Mouse (Mus musculus): ENCODE results near the gene Tspan11.

The Tspan11 gene

DNA sequence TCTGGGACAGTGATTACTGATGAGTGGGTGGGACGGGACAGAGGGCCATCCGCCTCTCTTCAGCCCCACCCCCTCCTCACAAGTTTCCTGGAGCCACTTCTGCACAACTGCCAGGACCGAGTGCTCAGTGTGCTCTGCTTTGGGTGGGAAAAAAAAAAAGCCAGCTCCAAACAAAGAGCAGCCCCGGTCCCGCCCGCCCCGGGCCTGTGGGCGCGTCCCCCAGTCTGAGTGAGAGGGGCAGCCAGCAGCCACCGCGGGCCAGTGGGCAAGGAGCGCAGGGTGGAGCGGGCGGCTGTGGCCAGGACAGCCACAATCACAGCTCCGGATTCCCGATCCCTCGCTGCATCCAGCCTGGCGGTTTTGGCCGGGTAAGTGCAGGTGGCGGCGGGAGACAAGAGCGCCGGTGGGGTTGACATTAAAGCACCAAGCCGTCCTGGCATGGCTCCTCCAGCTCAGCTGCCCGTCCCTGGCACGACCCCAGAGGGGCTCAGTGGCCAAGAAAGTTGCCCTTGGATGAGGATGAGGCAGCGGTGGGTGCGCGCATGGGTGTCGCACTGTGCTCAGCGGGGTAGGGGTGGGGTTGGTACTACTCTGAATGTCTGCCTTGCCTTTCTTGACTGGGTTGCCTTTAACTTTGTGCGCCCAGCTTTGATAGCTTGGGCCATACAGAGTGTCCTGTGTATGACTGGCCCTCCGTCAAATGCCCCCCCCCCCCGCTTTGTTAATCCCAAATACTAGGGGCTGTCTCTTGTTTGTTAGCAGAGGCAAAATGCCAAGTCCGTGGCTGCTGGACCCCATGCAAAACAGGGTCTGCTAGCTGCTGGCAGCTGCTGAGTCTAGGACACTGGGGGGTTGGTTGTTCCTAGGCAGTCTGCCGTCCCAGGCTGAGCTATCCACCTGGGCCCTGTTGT is at the start of gene Tspan11:
Tspan11 (plus strand) TSS at position 79 of the 911 bp plus-strand sequence.
- no peak for DNase-seq

DNA sequence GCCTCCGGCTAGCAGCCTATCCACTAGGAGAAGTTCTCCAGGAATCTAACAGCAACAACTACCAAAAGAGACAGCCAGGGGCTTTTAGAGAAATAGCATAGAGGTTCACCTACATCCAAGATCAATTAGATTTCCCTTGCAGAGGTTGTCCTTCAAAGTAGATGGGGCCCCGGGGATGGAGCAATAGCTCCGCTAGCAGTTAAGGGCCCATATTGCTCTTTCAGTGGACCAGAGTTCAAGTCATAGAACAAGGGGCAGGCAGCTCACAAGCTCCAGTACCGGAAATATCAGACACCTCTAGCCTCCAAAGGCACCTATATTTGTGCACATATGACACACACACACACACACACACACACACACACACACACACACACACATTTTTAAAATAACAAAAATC is 49.5 kb upstream of the Tspan11 start:
- DNase-seq: no peak

DNA sequence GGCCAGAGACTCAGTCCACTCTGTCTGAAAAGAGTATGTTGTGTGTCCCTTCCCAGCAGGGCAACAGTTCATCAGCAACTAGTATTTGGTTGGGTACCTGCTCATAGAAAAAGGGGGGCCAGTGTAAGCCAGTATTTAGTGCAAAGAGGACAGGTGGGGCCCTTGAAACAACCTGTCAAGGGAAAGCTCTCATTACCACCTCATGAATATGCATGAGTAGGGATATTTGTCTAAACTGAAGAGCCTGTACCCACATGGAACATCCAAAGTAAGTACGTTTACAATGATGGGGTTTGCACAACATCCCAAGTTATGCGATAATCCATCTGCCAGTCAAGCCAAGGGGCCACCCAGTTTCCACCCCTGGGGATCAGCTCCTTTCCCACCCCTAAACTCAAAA is 47.9 kb upstream of the Tspan11 start:
- no peak for DNase-seq

DNA sequence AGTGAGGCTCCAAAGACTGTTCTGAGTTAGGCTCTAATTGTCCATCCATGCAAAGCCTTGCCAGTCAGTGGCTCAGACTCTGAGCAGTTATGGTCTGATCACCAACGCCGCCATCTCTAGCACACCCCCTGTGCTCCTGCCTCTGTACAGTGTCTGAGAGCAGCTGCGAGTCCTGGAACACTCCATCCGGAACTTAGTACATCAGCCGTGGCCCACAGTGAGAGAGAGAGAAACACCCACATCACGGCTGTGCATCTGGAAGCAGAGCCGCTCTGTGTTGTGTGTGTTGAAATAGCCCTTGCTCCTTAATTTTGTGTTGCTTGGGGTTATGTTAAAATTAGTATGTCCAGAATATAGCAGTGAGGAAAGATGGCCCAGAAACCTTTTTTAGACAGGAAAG is 47.2 kb upstream of the Tspan11 start:
- no peak for DNase-seq

DNA sequence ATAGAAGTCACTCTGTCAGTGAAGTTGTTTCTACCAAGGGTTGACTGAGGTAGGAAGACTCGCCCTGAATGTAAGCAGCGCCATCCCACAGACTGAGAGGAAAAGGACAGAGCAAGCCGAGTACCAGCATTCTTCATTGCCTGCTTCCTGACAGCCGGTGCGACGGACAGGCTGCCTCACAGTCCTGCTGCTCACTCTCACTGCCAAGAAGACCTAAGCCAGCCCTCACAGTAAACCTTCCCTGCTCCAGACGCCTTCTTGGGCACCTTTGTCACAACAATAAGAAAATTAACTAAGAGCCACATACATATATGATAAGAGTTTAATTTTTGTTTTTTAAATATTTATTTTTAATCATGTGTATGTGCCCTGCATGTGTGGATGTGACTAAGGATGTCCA is 46.1 kb upstream of the Tspan11 start:
- no peak for DNase-seq

DNA sequence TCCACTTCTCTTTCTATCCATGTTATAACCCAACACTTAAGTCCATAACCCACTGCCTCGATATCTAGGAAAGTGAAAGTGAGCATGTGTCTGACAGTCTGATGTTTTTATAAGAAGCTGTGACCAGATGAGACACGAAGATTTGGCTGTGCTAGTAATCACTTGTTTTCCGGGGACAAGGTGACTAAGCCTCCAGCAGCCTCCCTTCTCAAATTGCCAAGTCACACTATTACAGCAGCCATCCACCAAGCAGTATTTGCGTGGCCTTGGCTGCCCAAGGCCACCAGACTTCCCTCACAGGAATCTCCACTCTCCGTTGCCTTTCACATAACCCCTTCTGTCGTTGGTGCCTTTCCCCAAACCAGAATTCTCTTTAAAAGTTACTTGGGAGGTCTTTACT is 40.9 kb upstream of the Tspan11 start:
- DNase-seq: no peak

DNA sequence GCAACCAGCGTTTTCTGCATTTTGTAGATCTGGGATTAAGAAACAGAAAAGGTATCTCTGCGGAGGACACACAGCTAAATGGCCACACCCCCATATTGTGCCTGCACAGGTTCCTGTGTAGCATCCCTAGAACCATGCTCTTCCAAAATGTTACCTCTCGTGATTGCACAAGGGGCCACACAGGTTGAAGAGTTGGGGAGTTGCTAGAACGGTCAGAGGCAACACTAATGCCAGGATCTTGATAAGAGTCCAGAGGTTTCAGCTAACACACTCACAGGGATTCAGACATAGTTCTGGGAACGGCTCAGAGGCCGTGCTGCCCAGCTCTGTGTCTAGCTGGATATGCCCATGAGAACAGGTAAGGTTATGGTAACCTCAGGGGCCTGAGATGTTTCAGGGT is 37.9 kb upstream of the Tspan11 start:
- DNase-seq: no peak

DNA sequence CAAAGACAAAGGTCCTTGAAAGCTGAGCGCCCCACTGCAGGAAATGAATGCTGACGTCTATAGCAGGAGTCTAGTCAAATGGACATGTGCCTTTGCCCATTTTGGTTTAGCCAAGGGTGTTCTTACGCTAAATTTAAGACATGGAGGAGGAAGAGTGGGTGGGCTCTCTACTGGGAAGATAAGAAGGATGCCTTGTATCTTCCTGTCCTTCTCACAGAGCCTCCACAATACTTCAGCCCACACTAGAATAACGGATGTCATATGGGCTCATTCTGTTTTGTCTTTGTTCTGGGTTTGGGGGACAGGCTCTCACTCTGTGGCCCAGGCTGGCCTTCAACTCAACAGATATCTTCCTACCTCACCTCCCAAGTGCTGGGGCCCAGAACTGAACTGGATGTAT is 35.8 kb upstream of the Tspan11 start:
- no peak for DNase-seq

DNA sequence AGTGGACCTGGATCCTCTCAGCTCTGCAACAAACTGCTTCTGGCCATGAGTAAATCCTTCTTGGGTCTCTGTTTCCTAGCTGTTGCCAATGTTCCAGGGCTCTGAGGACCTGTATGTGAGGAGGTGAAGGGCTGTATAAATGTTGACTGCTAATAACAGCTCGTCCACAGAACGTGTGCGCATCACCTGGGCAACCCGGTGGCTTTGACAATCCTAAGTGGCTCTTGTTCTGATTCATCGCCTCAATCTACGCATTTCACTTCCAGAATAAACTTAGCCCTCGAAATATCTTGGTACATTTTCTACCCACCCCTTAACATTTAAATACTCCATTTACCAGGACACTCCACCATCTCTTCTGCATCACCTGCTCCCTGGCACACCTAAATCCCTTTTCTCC is 34.1 kb upstream of the Tspan11 start:
- no peak for DNase-seq

DNA sequence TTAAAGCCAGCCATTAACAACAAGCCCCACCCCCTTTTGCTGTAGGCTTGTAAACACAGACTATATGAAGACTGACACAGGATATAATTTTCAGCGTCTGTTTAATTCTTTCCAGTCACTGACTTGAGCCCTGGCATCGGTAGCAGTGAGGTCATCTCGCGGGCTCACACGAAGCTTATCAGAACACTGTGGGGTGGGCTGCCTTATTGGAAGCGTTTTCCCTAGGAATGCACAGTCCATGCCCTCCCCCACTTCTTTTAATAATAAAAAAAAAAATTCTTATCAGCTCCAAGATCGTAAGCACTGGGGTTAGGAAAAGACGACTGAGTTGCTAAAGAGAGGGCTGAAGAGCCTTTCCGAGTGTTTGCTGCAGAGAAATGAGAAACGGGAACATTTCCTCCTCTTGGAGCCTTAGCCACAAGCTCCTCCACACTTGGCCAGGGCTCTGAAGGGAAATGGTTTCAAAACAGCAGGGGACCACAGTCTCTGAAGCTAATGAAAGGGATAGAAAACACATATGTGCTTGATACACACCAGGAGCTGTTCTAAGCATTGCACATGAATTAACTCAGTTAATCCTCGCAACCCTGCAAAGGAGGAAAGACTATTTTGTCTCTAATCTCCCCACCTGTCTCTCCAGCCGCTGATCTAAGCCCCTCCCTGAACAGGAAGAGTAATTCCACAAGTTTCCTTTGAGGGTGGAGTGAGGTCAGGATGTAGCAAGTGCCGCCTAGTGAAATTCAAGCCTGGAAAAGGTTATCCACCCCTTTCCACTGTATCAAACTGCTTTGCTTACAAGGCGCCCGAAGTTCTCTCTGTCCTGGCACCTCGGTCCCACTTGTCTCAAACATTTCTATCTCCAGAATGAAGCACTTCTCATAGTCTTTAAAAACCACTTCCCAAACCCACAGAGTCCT is 33.4 kb upstream of the Tspan11 start:
- DNase-seq: peak; percentile 9

DNA sequence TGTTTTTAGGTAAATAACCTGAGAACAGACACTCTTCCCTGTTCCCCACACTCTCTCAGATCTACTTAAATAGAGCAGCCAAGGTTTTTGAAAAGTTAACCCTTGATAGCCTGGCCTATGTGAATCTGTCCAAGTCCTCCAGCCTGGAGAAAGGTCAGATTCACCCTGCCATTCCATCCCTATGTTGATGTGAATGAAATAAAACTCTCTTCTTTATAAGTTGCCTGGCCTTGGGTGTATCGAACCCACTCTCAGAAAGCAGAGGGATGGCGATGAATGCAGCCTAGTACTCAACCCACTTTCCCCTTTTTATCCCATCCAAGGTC is 32.7 kb upstream of the Tspan11 start:
- DNase-seq: no peak

DNA sequence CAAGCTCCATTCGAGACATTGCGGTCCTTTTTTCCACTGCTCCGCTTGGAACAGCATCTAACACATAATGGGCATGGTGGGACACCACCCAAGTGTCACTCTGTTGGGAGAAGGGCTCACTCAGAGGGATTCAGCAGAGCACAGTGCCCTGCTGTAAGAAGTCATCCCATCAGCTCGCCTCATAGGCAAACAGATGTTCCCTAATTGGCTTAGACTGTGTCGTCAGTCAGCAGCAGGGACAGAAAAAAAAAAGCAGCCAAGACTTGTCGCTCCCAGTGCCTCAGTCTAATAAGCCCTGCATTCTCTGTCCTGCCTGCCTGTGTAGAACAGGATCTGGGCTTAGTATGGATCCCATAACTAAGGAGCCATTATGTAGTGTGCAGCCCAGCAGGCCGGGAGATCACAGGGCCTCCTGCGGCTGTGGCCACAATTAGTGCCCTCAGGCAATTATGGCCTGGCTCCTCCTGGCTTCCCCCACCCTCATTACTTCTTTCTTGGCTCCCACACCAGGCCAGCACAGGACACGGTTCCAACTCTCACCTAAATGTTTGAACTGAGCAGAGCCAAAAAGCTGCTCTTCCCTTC is 31.6 kb upstream of the Tspan11 start:
- DNase-seq: no peak

DNA sequence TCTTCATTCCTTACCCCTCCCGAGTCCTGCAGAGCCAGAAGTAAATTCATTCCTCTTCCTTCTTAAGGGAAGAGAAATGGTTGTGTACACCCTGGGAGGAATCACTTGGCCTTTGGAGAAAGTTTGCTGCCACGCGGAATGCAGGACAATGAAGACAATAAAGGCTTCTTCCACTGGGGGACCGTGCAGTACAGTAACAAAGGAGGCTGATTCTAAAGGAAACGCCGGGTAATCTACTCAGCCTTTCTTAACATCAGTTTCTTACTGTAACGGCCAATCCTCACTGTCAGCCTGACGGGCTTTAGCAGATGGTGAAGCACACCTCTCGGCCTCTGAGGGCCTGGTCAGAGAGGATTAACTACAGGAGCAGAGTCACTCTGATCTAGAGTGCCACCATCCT is 25.4 kb upstream of the Tspan11 start:
- DNase-seq: no peak

DNA sequence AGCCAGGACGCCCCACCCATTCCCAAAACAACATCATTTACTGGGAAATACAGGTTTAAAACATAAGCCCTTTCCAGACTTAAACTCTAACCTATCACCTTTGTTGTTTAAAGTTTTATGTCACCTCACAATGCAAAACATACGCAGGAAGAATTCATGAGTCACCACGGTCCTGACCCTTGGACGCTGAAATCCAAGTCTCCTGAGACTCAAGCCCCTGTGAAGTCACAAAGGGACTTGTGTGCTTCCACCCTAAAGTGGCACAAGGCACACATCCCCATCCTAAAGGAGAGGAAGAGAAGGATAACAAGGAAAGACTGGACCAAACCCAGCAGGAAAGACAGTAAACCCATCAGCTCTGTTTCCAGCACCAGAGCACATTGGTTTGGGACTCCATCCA is 22.0 kb upstream of the Tspan11 start:
- DNase-seq: no peak

DNA sequence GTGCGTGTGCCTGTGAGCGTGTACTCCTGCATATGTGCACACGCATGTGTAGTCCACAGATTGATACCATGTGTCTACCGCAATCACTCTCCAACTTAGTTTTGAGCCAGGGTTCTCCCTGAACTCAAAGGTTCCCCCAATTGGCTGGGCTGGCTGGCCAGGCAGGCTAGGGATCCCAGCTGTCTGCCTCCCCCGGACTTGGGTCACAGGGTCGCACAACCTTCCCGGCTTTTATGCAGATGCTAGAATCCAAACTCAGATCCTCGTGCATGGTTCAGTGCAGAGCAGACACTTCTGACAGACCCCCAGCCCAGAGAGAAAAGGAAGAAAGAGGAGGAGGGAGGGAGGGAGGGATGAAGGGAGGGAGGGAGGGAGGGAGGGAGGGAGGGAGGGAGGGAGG is 18.8 kb upstream of the Tspan11 start:
- no peak for DNase-seq

DNA sequence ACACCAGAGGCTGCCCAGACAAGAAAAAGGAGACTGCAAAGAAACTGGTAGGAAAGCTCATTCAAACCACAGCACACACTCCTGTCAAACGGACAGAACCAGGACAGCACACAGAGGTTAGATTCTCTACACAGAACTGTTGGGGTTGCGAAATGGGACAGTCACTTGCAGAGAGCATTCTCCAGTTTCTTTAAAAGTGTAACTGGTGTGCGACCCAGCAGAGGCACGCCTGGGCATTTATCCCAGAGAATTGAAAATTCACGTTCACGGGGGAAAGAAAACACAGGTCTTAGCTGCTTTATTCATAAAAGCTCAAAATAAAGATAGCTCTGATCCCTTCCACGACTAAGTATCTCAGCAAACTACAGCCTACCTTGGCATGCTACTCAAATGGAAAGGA is 18.3 kb upstream of the Tspan11 start:
- no peak for DNase-seq

DNA sequence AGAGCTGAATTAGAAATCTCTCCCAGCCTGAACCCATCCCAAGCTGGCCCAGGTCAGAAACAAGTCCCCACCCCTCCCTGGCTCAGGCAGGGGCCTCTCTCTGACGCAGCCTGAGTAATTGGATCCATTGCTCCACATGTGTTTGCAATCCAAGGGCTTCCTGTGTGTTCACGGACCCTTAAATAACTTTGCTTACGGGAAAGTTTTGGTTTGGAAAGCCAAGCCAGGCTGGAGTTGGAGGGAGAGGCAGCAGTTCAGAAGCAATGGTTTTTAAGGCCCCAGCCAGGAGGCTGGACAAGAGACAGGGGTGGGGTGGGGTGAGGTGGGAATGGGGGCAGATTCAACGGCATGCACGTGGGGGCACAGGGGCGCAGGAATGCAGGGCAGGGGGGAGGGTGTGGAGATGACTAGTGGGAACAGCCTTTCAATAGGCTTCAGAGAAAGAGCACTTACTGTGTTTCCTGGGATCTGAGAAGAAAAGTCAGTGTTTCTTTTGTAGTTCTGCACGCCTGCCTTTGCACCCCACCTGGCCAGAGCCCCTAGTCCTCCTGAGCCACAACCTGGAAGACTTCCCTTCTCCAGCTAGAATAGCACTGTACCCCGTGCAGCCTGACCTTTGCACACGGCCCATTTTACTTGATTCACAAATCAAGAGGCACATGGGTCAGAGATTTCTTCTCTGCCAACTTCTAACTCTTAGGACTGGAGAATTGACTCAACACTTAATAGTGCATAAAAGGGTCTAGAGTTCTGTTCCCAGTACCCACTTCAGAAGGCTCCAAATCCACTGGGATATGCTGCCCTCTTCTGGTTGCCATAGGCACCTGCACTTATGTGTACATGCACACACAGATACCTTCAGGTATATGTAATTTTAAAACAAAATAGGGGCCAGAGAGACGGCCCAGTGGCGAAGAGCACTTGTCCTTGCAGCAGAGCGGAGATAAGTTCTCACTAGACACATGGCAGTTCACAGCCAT is 16.8 kb upstream of the Tspan11 start:
- no peak for DNase-seq

DNA sequence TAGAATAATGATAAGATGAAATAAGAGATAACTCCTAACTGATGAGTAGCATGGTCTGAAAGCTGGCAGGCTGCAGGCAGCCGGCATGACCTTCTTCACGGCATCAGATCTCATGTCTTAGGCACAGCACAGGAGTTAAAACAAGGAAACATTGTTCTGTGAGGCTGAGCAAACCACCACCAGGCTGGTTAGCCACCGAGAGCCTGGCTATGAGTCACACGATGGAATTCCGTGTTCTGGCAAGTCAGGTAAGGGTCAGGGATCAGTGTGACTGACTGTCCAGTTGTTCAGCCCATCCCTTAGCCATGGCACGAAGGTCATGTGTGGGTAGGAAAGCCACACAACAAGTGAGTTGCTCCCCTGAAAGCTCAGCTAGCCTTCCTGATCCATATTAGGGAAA is 16.0 kb upstream of the Tspan11 start:
- DNase-seq: no peak

DNA sequence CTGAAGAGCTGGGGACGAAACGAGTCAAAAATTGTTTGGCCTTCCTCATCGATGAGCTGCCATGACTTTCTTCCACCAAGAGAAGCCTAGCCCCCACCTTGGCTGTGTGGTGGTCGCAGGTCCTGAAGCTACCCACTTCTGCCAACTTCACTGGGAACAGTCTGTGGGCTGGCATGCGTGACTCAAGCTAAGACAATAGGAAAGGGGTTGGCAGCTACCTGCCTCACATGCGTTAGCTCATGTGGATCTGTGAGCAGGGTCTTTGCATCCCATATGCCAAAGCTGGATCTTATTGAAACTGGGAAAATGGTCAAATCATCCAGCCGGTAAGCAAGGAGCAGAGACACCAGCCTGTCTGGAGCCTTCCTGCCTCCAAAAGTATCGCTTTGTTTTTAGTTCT is 14.8 kb upstream of the Tspan11 start:
- DNase-seq: no peak

DNA sequence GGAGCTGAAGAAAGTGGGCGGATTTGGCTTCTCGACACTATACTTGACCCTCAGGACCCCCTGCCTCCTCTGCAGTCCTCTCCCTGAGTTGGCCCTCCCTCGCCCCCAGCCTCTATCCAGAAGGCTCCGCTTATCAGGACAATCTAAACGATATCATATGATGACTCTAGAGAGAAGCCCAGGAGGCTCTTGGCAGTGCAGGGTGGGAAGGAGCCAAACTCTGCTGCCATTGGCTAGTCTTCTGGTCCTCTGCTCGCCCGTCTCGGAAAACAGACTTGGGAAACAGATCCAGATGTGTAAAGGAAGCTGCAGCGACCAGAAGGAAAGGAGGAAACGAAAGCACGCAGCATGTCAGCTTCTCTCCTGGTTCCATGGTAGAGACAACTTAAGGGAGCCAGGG is 11.5 kb upstream of the Tspan11 start:
- no peak for DNase-seq

DNA sequence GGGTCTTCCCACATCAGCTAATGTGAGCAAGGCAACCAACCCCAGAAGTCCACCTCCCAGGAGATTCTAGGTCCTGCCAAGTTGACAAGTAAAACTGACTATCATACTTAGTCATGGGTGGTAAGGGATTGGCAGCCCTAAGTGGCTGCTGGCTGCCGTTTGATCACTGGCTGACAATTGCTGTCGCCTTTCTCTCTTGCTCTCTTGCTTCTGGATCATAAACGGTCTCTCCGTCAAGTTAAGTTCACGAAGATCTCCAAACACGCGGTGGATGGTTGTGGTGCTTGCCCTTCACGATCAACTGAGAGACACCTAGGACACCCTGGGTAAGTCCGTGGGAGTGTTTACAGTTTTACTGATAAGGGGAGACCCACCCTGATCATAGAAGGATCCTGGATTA is 11.0 kb upstream of the Tspan11 start:
- DNase-seq: no peak

DNA sequence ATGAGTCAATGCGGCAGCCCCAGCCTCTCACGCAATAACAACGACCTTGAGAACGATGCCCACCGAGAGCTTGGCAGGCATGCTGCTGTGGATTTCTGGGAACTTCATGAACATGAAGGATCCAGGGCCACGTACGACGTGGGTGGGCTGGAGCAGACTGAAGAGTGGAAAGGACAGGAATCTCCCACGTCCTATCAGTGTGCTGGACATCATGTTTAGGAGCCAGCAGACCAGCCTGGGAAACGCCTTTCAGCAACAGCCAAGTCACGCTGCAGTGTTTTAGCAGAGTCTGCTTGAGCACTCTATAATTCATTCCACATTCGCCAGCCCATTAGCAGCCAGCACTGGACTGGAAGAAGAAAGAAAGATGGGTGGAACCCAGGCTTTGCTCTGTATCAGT is 10.4 kb upstream of the Tspan11 start:
- no peak for DNase-seq

DNA sequence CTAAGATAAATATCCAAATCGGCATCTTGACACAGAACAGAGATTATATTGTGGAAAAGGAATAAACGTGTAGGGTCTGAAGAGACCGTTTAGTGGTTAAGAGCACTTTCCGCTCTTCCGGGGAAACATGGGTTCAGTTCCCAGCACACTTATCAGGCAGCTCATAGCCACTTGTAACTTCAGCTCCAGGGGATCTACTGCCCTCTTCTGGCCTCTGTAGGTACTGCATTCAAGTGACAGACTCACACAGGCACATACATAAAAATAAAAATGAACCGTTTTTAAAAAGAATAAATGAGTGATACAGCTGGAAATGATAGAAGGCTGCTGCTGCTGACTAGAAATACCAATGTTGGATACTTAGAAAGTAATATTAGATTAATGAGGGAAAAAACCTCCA is 7.9 kb upstream of the Tspan11 start:
- no peak for DNase-seq
